Mouse (Mus musculus): ENCODE results near the gene Rab11fip3.
"Not testable (repeated sequence)": the region's sequence is repeated elsewhere in the genome, so short reads cannot be mapped to it uniquely, and the experiment has no call there.

Gene Rab11fip3

DNA sequence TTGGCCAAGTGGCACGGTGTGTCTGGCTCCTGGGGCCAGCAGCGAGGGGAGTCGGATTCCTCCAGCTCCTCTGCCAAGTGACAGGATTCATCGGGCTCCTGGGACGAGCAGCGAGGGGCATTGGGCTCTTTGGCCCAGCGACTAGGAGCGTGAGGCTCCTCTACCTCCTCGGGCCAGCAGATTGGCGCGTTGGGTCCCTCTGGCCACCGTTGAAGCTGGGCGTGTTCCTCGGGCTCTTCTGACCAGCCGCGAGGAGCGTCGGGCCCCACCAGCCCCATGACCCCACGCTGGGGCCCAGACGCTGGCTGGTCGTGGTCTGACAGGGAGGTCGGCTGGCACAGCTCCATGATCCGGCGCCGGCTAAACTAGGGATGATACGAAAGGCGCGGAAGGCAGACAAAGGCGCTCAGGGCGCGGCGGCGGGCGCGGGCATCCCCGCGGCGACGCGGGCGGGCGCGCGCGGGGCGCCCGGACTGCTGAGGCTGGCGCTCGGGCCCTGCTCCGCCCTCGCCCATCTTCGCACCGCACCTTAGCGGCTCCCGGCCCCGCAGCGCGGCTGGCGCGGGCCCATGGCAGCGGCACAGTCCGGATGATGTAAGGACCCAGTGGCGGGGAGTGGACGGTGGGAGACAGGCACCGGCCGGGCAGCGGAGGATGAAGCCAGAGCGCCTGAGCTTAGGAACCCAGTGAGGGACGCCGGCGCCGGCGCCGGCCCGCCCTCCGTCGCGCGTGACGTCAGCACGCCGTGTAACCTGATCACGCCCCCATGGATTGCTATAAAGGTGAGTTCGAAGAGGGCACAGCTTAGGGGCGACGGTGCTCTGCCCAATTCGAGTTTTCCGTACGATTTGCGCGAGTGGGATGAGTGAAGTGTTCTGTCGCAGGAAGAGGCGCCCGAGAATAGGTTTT, at the start of gene Rab11fip3:
Gene Rab11fip3 (minus strand): TSS at position 725 of the 909 bp plus-strand sequence.
- peak; percentile 85 for DNase-seq

DNA sequence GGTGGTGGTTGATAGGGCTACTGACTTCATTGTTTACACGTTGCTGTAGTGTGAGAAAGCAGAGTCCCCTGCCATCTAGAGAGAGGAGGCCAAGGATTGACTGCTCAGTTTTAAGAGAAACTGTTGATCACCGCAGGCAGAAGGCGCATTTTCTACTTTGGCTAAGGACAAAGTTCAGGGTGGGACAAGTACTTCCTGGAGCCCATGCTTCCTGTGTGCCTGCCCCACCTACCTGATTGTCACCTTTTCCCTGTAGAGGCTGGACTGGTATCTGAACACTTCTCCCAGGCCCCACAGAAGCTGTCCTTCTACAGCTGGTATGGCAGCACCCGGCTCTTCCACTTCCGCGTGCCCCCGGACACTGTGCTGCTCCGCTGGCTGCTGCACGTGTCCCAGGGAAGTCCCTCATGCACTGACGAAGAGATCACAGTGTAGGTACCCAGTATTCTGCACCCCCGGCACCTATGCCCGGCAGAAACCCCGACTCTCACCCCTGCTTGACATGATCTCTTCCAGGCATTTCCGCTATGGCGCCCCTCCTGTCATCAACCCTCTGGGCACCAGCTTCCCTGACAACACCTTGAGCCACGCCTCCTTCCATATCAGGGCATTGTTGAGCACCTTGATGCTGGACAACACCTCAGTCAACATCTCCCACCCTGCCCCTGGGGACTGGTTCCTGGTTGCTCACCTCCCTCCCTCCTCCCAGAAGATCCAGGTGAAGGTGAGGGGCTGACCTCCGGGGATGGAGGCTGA, 47.3 kb upstream of the Rab11fip3 start:
- DNase-seq: no peak

DNA sequence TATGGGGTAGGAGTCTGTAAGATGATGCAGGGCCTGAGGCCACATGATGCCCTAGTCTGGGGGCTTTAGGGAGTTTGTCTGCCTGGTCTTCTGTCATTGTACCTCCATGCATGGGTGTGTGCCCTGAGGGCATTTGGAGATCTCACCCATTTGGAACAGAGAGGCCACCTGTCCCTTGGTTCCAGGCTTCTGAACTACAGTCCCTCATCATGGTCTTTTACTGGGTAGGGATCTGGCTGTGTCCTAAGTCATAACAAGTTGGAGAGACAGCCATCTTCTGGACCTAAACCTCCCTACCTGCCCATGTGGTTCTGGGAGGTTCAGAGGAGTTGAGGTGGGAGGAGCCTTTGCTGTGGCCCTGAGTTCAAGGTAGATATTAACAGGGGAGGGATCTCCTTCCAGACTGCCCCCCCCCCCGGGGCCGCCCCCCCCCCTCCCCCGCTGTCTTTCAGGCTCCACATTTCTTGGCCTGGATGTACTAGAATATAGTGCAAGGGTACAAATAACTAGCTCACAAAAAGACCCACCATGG, 46.7 kb upstream of the Rab11fip3 start:
- DNase-seq: no peak

DNA sequence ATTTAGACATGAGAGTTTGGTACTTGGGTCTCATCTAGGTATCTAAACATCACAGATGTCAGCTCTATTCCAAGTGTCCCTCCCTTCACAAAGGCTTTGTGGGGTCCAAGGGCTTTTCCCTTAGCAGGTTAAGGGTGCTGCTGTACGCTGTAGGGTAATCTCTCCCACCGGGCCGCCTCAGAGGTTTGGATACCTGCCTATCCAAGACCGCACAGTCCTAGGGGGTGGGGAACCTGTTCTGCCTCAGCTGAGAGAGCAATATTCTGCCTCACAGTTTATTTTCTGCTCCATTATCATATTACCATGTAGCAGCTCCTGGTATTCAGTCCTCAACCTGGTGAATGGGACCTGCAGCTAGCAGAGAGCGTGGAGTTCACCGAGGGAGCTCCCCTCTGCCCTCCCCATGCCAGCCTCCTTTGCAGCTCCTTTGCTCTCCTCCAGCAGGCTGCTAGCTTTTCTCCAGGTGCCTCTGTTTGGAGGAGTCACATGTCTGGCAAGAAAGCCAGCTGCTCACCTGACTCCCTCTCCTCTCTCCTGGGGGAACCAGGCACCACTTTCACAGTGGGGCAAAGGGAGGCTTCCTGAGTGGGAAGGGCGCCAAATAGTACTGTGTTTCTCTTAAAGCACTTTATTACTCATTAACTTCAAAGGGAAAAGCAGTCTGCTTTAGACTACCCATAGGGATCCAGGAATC, 46.0 kb upstream of the Rab11fip3 start:
- DNase-seq: no peak

DNA sequence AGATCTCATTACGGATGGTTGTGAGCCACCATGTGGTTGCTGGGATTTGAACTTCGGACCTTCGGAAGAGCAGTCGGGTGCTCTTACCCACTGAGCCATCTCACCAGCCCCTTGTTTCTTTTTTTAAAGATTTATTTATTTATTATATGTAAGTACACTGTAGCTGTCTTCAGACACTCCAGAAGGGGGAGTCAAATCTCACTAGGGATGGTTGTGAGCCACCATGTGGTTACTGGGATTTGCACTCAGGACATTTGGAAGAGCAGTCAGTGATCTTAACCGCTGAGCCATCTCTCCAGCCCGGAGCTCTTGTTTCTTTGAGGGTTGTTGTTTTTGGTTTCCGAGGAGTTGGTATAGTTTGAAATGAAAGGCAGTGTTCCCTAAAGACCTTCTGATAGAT, 45.1 kb upstream of the Rab11fip3 start:
- DNase-seq: not testable (repeated sequence)

DNA sequence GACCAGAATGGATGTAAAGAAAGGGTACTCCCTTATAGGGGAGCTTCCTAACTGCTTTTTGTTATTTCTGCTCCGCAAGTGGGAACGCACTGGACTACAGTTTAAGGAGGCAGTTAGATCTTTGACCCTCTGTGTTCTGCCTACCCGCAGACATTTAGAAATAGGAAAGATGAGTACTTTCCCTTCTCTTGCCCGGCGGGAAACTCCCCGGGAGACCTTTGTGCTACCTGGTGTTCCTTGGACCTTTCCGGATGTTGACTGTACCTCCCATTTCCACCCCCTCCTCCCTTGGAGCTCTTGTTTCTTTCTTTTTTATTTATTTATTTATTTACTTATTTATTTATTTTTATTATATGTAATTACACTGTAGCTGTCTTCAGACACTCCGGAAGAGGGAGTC, 44.7 kb upstream of the Rab11fip3 start:
- DNase-seq: no peak

DNA sequence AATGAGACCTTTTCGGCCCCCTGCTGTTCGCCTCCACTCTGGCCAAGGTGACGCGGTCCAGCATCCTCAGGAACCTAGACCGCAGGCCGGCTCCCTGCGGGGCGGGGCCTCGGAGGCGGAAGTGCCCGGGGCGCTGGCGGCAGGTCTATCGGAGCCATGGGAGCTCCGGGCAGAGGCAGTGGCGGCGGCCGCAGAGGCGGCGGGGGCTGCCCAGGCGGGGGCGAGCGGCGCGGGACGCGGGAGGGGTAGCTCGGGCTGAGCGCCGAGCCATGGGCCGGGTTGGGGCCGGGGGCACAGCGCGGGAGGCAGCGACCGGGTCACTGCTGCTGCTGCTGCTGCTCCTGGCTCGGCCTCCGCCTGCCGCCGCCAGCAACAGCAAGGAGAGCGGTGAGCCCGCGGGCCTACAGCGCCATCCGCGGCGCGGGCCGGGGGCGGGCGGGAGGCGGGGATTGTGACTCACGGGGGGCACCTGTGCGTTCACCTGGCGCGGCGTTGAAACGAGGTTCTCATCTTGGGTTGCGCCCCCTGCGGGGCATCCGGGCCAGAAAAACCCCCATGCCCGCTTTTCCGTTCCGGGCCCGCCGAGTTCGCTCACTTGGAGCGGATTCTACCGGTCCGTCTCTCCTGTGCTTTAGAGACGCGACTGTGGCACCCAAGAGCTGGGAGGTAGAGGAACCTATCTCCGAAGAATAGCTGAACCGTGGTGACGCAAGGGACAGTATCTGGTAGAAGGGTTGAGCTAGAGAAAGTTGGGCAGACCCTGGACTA, 44.0 kb upstream of the Rab11fip3 start, which contains the start of gene Tmem8:
Gene Tmem8 (plus strand): TSS at position 119 of the 768 bp plus-strand sequence.
- DNase-seq: peak; percentile 74

DNA sequence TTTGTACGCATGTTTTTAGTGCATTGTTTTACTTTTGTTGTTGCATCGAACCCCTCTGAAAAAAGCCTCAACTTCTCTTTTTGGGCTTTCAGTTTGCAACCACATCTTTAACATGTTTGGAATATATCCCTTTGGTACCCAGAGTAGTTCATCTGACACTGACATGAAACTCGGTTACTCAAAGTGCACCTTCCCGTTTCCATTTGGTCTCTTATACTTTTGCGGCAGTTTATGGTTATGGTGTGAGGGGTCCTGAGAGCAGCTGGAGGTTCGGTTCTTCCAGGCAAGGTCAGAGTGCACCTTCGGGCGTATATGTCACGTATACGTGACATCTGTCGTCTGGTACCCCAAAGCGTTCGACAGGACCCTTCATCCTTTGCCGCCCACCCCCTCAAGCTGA, 43.4 kb upstream of the Rab11fip3 start:
- no peak for DNase-seq

DNA sequence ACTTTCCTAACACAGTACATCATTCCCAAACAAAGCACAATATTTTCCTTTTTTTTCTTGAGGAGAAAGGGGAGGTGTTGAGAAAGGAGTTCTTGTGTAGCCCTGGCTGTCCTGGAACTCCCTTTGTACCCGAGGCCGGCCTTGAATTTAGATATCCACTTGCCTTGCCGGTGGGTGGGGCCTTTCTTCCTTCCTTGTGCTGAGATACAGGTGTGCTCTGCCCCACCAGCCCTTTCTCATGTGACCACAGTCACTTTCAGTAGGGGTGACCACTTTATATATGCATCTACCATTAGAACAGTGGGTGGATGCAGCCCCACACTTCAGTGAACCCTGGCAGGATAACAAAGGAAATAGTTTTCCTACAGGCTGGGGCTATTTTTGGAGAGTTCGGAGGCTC, 42.4 kb upstream of the Rab11fip3 start:
- no peak for DNase-seq

DNA sequence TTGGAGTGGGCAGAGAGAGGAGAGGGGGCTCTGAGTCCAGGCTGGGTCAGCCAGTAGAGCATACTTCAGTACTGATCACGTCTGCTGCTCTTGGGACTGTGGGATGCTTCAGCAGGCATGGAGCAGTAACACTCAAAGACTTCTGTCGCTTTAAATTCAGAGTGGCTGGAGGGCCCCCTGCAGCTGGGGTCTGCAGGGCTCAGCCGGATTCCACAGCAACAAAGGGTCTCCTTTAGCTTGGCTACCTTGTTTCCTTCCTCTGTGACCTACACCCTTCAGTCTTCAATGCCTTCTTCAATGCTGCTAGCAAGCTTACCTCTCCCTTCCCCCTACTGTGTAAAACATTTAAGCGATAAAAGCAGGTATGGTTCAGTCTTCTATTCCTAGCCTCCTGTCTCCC, 41.7 kb upstream of the Rab11fip3 start:
- no peak for DNase-seq

DNA sequence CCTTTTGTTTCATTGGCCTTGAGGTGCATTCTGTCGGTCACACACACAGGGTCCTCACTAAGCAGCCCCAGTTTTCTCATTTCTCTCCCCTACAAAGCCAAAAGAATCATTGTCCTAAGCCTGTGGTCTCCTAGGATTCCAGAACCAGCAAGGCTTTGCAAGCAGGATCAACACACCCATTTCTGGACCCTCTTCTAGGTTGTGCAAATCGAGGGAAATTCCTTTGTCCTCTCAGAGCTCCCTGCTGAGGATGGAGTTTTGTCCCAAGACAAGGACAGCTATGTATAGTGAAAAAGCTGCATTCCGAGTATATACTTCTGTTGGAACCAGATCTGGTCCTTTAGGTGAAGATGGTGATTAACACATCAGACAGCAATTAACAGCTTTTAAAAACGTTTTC, 40.8 kb upstream of the Rab11fip3 start:
- no peak for DNase-seq

DNA sequence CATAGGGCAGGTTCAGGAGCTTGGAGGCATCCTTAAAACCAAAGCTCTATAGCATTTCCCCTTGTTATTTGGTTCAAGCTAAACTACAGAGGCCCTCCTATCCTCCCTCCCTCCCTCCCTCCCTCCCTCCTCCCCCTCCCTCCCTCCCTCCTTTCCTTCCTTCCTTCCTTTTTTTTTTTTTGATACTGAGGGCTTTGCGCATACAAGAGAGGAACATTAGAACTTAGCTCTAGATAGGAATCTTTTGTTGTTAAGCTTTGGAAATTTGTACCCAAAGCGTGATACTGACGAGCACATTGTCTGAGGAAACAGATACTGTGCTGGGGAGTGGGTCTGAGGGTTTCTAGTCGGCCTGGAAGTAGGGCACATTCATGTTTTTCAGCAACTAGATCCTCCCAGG, 36.3 kb upstream of the Rab11fip3 start:
- no peak for DNase-seq

DNA sequence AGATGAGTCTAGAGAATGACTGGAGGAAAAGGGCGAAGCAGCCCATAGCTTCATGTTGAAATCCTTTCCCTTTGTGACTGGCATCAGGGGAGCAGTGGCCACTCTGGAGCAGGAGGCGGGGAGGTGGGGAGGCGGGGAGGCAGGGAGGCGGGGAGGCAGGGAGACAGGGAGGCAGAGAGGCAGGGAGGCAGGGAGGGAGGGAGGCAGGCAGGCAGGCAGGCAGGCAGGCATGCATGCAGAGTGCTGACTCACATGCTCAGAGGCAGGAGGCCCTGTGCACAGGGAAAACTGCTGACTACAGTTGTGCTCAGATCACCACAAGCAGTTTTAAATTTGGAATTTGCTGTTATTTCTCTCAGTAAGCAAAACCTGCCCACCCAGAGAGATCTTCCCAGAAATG, 32.1 kb upstream of the Rab11fip3 start:
- no peak for DNase-seq

DNA sequence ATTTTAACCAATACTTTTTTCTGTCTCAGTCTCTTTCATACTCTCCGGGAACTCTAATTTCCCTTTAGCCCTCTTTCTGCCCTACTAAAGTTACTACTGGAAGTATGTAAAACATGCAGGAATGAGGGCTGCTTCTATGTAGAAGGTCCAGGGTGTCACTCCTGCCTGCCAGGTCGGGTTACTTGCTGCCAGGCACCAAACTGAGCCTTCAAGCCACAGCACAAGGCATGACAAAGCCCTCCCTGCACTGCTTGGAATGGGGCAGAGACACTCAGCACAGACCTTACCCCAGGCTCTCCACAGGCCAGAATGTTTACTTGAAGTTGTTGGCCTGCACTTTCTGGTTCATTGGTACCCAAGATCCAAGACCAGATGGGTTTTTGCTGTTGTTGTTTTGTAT, 30.8 kb upstream of the Rab11fip3 start:
- no peak for DNase-seq

DNA sequence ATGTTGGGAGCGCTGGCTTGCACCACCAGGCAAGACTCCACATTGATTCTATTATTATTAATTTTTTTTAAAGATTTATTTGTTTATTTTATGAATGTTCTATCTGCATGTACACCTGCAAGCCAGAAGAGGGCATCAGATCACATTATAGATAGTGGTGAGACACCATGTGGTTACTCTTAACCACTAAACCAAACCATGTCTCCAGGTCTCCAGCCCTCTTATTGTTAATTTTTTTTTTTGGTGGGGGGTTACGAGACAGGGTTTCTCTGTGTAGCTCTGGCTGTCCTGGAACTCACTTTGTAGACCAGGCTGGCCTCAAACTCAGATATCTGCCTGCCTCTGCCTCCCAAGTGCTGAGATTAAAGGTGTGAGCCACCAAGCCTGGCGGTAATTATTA, 30.0 kb upstream of the Rab11fip3 start:
- not testable (repeated sequence) for DNase-seq

DNA sequence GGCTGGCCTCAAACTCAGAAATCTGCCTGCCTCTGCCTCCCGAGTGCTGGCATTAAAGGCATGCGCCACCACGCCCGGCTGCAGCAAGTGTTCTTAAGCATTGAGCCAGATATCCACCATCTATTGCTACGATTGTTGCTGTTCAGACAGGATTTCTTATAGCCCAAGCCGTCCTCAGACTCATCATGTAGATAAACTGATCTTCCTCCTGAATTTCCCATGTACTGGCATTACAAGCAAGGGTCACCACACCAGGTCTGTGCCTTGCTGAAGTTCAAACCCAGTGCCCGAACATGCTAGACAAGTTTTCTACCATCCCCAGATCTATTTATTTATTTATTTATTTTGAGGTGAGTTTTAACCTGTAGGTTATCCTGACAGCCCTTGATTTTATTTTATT, 29.1 kb upstream of the Rab11fip3 start:
- DNase-seq: no peak

DNA sequence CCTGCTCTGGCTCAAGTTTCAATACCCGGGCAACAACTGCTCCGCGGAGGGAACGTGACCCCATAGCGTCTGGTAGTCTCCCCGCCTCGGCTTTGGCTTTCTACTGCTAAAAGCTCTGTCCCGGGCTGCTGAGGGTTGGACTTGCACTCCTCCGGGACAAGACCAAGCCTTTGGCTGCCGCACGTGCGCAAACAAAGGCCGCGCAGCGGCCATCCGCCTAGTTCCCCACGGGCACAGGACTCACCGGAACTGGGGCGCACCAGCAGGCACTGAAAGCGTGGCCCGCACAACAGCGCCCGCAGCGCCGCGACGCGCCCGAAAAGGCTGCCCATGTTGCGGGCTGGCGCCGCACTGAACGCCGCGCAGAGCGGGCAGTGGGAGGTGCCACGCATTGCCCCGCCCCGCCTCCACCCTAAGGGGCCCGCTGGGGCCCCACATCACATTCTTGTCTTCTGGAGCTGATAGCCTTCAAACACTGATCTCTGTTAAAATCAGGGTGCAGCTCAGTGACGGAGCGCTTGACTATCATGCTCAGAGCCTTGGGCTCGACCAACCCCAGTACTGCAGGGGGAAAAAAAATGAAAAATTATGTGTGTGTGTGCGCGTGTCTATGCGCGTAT, 25.9 kb upstream of the Rab11fip3 start, which contains the start of gene Nme4:
Gene Nme4 (minus strand): TSS at position 482 of the 620 bp plus-strand sequence.
- DNase-seq: peak; percentile 65

DNA sequence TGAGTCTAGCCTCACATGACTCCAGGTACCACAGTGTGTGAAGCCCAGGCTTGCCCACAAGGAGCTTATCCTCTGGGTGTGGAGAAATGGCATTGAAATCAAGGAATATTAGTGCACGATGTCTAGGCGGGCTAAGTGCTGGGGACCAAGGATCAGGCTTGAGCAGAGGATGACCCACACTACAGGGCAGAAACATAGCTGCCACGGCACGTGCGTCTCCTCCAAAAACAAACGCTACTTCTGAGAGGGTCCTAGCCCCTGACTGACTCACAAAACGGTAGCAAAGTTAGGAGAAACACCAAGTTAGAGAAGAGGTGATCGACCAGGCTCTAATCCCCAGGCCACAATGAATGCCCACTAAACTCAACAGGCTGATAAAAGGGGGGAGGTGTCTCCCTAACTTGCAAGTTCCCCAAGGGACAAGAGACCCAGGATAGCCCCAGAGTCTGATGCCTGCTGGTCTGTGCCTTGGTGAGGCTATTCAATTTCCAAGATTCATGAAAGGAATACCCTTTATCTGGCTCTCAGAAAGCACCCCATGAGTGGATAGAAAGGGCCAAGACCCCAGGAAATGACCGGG, 25.3 kb upstream of the Rab11fip3 start:
- no peak for DNase-seq

DNA sequence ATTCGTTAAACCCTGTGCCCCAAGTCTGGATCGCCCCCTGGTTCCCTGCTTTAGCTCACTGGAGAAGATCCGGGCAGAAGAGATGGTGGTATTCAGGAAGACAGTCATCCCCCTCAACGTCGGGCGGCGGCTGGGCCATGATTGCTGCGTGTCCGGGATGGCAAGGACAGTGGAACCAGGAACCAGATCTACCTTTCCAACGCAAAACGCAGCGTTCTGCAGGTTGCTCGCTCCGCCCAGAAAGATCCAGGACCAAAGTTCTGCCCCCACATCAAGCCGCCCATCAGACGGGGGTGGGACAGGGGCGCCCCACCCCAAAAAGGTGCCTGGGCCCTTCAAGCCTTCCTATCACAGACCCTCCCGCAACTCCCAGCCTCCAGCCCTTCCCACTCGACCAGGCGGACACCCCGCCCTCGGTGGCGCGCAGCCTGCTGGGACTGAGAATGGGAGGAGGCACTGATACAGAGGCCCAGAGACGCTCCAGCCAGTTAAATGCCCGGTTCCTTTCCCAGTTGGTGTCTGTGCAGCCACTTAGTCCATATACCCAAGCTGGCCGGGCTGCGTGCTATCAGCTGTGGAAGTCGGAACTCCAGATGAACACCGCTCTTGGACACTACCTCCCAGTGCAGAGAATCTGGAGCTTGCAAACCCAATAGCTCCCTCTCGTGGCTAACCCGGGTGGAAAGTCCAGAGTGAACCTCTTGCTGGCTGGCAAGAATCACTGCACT, 20.7 kb upstream of the Rab11fip3 start, which contains the start of gene Decr2:
Gene Decr2 (minus strand): TSS at position 433 of the 728 bp plus-strand sequence.
- peak; percentile 86 for DNase-seq

DNA sequence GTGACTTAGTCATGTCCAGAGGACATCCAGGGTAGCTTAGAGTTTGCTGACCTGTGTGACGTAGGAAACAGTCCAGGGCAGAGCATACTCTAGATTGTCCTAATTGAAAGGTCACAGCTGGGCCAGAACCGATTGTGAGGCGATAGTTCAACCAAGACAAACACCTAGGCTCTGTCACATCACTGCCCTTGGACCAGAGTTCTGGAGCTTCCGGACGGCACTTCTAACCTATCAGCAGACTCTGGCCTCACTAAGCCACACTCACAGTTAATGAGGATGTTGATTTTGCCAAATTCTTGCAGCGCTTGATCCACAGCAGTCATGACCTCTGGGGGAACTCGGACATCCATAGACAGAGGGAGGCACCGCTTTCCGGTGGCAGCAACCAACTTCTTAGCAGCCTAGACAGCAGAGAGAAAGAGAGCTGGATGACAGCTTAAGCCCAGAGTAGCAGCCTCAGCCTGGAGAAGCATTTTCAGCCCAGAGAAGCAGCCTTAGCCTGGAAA, 17.8 kb upstream of the Rab11fip3 start:
- no peak for DNase-seq

Measured in right cerebral cortex, postnatal 4 days (tissue).